ENCODE assay signal across 19 mouse cellular contexts in the genomic region with DNA sequence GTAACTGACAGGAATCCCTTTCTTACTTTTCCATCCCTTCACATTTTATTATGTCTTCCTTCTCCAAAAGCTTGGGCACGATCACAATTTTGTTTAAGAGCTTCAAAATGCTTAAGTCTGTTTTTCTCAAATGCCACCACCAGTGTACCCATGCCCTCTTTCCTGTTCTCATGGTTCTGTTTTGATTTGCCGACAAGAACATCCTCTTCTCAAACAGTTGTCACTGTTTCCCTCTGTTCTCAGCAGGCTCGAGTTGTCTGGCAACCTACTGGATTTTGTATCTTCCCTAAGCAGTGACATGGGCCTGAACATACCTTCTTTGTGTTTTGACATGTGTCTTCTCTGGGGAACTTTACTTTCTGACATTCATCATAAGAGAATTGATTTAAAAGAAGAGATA.
DNase-seq lines count a peak whose midpoint lies in the region; ATAC-seq and TF ChIP-seq lines count a peak whose summit lies in the region.
"Had no signal": no experiment of that assay in that cellular context is flagged by ENCODE, and none has a peak within 500 bp of the region (broad histone marks: within the 10 kb centered on the region; RNA-seq: fewer than 3 reads in every experiment).

No protein-coding gene starts in this region.

- no peak for TF ChIP-seq POLR2A in lung, adult 2 months (IDR thresholded peaks at IDR 0.05; ENCODE audit: borderline replicate concordance, extremely low read depth, low read depth, low read length)

- H3K27ac ChIP-seq in forebrain, embryonic 13.5 days = no peak overlapping the region
- H3K27ac ChIP-seq: embryonic facial prominence, embryonic 10.5 days; embryonic facial prominence, embryonic 12.5 days had no signal

- no peaks in the 10 kb centered on the region for H3K4me1 ChIP-seq in lung, adult 2 months (ENCODE audit: control insufficient read depth, insufficient read depth, low read length)
- H3K4me1 ChIP-seq in forebrain, embryonic 13.5 days = no peaks in the 10 kb centered on the region
- H3K4me1 ChIP-seq: embryonic facial prominence, embryonic 10.5 days; embryonic facial prominence, embryonic 12.5 days had no signal

- H3K4me2 ChIP-seq in forebrain, embryonic 13.5 days = no peak overlapping the region
- H3K4me2 ChIP-seq: embryonic facial prominence, embryonic 12.5 days had no signal

- no peak overlapping the region for H3K4me3 ChIP-seq in lung, adult 2 months (replicated peaks; ENCODE audit: extremely low read depth, low read depth, low read length)
- H3K4me3 ChIP-seq in forebrain, embryonic 13.5 days = no peak overlapping the region
- H3K4me3 ChIP-seq: embryonic facial prominence, embryonic 10.5 days; embryonic facial prominence, embryonic 12.5 days had no signal

- H3K36me3 ChIP-seq in forebrain, embryonic 13.5 days (ENCODE audit: poor library complexity, severe bottlenecking) = no peaks in the 10 kb centered on the region
- H3K36me3 ChIP-seq: embryonic facial prominence, embryonic 10.5 days; embryonic facial prominence, embryonic 12.5 days had no signal

- no peak overlapping the region for H3K9ac ChIP-seq in forebrain, embryonic 13.5 days
- H3K9ac ChIP-seq: embryonic facial prominence, embryonic 12.5 days had no signal

- DNase-seq in layer of hippocampus, adult 18-20 months (ENCODE audit: low spot score in 2 of 2) = peak; percentile 30 to 66
- no peak for DNase-seq in layer of hippocampus, postnatal 25 days (ENCODE audit: extremely low spot score in 1 of 2, low spot score in 1 of 2)
- peak; percentile 49 for DNase-seq in brain, adult 2 months (ENCODE audit: low read depth, low spot score)
- peak; percentile 13 to 18 for DNase-seq in layer of hippocampus, adult 8-10 months (ENCODE audit: low spot score in 2 of 2)
- peak; percentile 15 for DNase-seq in telencephalon, adult 2 months (ENCODE audit: low read depth, low spot score)
- DNase-seq in lung, adult 2 months = no peak
- DNase-seq: adrenal gland, adult 2 months; adrenal gland, postnatal 10 days; adrenal gland, postnatal 25 days; cerebellum, adult 11-12 months; cerebellum, adult 2 months; cerebellum, adult 9-10 months; cerebellum, postnatal 10 days; cerebellum, postnatal 25 days had no signal

- H3K9me3 ChIP-seq in forebrain, embryonic 13.5 days (replicated peaks) = no peaks in the 10 kb centered on the region
- H3K9me3 ChIP-seq: embryonic facial prominence, embryonic 10.5 days; embryonic facial prominence, embryonic 12.5 days had no signal

- H3K27me3 ChIP-seq in forebrain, embryonic 13.5 days = no peaks in the 10 kb centered on the region
- H3K27me3 ChIP-seq: embryonic facial prominence, embryonic 12.5 days had no signal

- 42% methylated on average over 3 of the region's 3 CpGs for WGBS in lung, adult 2 months
- 79% methylated on average over 3 of the region's 3 CpGs for WGBS in forebrain, embryonic 13.5 days

- TF ChIP-seq CTCF in lung, adult 2 months (IDR thresholded peaks at IDR 0.05; ENCODE audit: insufficient read depth, low read length) = no peak

- ATAC-seq in forebrain, embryonic 13.5 days = no peak
- ATAC-seq: forebrain, embryonic 14.5 days; forebrain, embryonic 16.5 days had no signal

Comparison
In these comparisons a context has a peak if more than half of its experiments do, and no peak if none do; other contexts are left out.
1. DNase-seq: peak in layer of hippocampus, adult 18-20 months (2 of 2), brain, adult 2 months (single experiment), layer of hippocampus, adult 8-10 months (2 of 2) and telencephalon, adult 2 months (single experiment); none in layer of hippocampus, postnatal 25 days (0 of 2) and lung, adult 2 months (single experiment).